Mouse (Mus musculus) Patski (cell line): ENCODE data around the gene Tmie. TPM values are rescaled to one million over a fixed set of nuclear protein-coding genes. Genes with fewer than 3 reads are reported as not detected.
"Not testable (repeated sequence)": the region's sequence is repeated elsewhere in the genome, so short reads cannot be mapped to it uniquely, and the experiment has no call there.

Experiments used
- ATAC-seq: fragments of 100-300 bp; one replicate; pipeline ENCODE4 v1.8.0; 2021
- CTCF ChIA-PET: fragments of 350-600 bp; sonication (Branson Sonifier 250); formaldehyde crosslinking; loops from one replicate; lab custom pipeline; 2022; ENCODE audit warnings: inconsistent platforms; lab: Charles Lee
- POLR2A ChIA-PET: fragments of 350-600 bp; sonication (Branson Sonifier 250); formaldehyde crosslinking; loops from one replicate; lab custom pipeline; 2022; ENCODE audit warnings: antibody characterized with exemption, inconsistent platforms; lab: Charles Lee
- DNase-seq: peaks from one replicate; pipeline ENCODE4 v3.0.0-alpha.2; 2011; ENCODE audit warnings: low read depth, low spot score
- H3K27me3 ChIP-seq: fragments of 371-371 bp; one replicate; pipeline ENCODE4 v1.5.1; 2021
- CTCF ChIP-seq: fragments of 100-300 bp; IDR thresholded peaks from one replicate; pipeline ENCODE4 v1.5.1; 2021
- in situ Hi-C: fragments of 300-500 bp; cut with MboI; formaldehyde crosslinking; loops from 3 replicates; pipeline ENCODE4 v1.11.1; 2018; ENCODE audit warnings: low pct_unique_long_range_greater_than_20kb, mixed read lengths
- polyA plus RNA-seq: library from polyadenylated mRNA; unstranded; gene quantifications from one replicate; pipeline ENCODE4 v1.2.3, GENCODE M21; 2021

Gene Tmie
- polyA plus RNA-seq, 1 experiment from 2014 or later, result 5.1 TPM

GRCm38 (mm10) chr9:110844206-110844605 lies 35.7 kb downstream of the Tmie start, which contains the start of gene Prss46:
Gene Prss46 (plus strand): TSS chr9:110844506.
- TF ChIP-seq CTCF, result no peak
- in situ Hi-C loops, result no loop called here
- no peaks in the 10 kb centered on the region for H3K27me3 ChIP-seq
- POLR2A ChIA-PET, result no interaction called here
- no peak for ATAC-seq
- DNase-seq, result no peak
- CTCF ChIA-PET, result no interaction called here

GRCm38 (mm10) chr9:110841438-110841837 lies 38.5 kb downstream of the Tmie start:
- ChIA-PET POLR2A (no interaction called here), CTCF (no interaction called here)
- no peaks in the 10 kb centered on the region for H3K27me3 ChIP-seq
- ATAC-seq (no peak), DNase-seq (no peak)
- TF ChIP-seq CTCF, result no peak
- in situ Hi-C loops, result no loop called here

GRCm38 (mm10) chr9:110840905-110841304 lies 39.0 kb downstream of the Tmie start:
- CTCF ChIA-PET, result no interaction called here
- no peak for ATAC-seq

GRCm38 (mm10) chr9:110836112-110836511 lies 43.8 kb downstream of the Tmie start:
- ChIA-PET POLR2A (interaction anchor here (0.7 kb wide), 1 partner anchor 222 kb away, joined by 3 read pairs; no protein-coding TSS in a partner anchor), CTCF (interaction anchor here (1.4 kb wide), 1 partner anchor 13 kb away, joined by 3 read pairs; no protein-coding TSS in a partner anchor)
- no peaks in the 10 kb centered on the region for H3K27me3 ChIP-seq
- in situ Hi-C loops, result no loop called here
- no peak for DNase-seq
- ATAC-seq, result no peak
- TF ChIP-seq CTCF, result no peak

More at GRCm38 (mm10) chr9:110840905-110841304, 39.0 kb downstream of the Tmie start:
- no peaks in the 10 kb centered on the region for H3K27me3 ChIP-seq
- no peak for DNase-seq
- in situ Hi-C loops, result no loop called here
- no peak for TF ChIP-seq CTCF
- POLR2A ChIA-PET, result no interaction called here

- no peak for ATAC-seq
- DNase-seq, result no peak
- H3K27me3 ChIP-seq, result no peaks in the 10 kb centered on the region
- CTCF ChIA-PET, result no interaction called here
- POLR2A ChIA-PET, result no interaction called here
- no peak for TF ChIP-seq CTCF
- in situ Hi-C loops, result no loop called here
Measured at GRCm38 (mm10) chr9:110834961-110835360, 45.0 kb downstream of the Tmie start.

- in situ Hi-C loops, result no loop called here
- ATAC-seq, result no peak
- ChIA-PET POLR2A (no interaction called here), CTCF (no interaction called here)
- no peaks in the 10 kb centered on the region for H3K27me3 ChIP-seq
- TF ChIP-seq CTCF, result no peak
- DNase-seq, result no peak
Measured at GRCm38 (mm10) chr9:110834411-110834810, 45.5 kb downstream of the Tmie start, which contains the start of gene Prss45. Gene Prss45 (plus strand): TSS chr9:110834588.

GRCm38 (mm10) chr9:110833021-110833420 lies 46.9 kb downstream of the Tmie start:
- ATAC-seq, result no peak
- DNase-seq, result no peak
- no peaks in the 10 kb centered on the region for H3K27me3 ChIP-seq
- no peak for TF ChIP-seq CTCF
- in situ Hi-C loops, result no loop called here
- ChIA-PET CTCF (no interaction called here), POLR2A (no interaction called here)

- ATAC-seq, result no peak
- no peaks in the 10 kb centered on the region for H3K27me3 ChIP-seq
- in situ Hi-C loops, result no loop called here
Measured at GRCm38 (mm10) chr9:110826390-110826789, 53.5 kb downstream of the Tmie start, which contains the start of gene Prss43. Gene Prss43 (plus strand): TSS chr9:110826690.

GRCm38 (mm10) chr9:110825832-110826231 lies 54.1 kb downstream of the Tmie start:
- TF ChIP-seq CTCF, result no peak
- POLR2A ChIA-PET, result no interaction called here
- CTCF ChIA-PET, result no interaction called here
- in situ Hi-C loops, result no loop called here
- no peaks in the 10 kb centered on the region for H3K27me3 ChIP-seq
- ATAC-seq (no peak), DNase-seq (no peak)

More at GRCm38 (mm10) chr9:110826390-110826789, 53.5 kb downstream of the Tmie start, which contains the start of gene Prss43:
- CTCF ChIA-PET, result no interaction called here
- DNase-seq, result no peak
- no peak for TF ChIP-seq CTCF
- POLR2A ChIA-PET, result no interaction called here

GRCm38 (mm10) chr9:110825426-110825825 lies 54.5 kb downstream of the Tmie start:
- TF ChIP-seq CTCF, result no peak
- POLR2A ChIA-PET, result no interaction called here
- H3K27me3 ChIP-seq, result no peaks in the 10 kb centered on the region
- in situ Hi-C loops, result no loop called here
- ATAC-seq (no peak), DNase-seq (no peak)
- CTCF ChIA-PET, result no interaction called here

- ChIA-PET CTCF (interaction anchor here (1.1 kb wide), 1 partner anchor 20 kb away, joined by 3 read pairs; no protein-coding TSS in a partner anchor), POLR2A (no interaction called here)
- no peak for DNase-seq
- in situ Hi-C loops, result no loop called here
- ATAC-seq, result no peak
- no peaks in the 10 kb centered on the region for H3K27me3 ChIP-seq
- no peak for TF ChIP-seq CTCF
Measured at GRCm38 (mm10) chr9:110821436-110821835, 58.5 kb downstream of the Tmie start.

- in situ Hi-C loops, H3K27me3 ChIP-seq, CTCF ChIA-PET, ATAC-seq, DNase-seq: not testable (repeated sequence)
- POLR2A ChIA-PET, result interaction anchor here (0.6 kb wide), 1 partner anchor 469 kb away, joined by 3 read pairs; no protein-coding TSS in a partner anchor
Measured at GRCm38 (mm10) chr9:110820546-110820945, 59.4 kb downstream of the Tmie start.

Other genes starting within 250 kb of the Tmie start
- 20.0 TPM for gene Nbeal2, start 226.0 kb downstream of the Tmie start, polyA plus RNA-seq
- 88.1 TPM for gene Ccdc12, start 223.6 kb downstream of the Tmie start, polyA plus RNA-seq
- gene Myl3, start 138.3 kb downstream of the Tmie start, polyA plus RNA-seq, result 0.19 TPM
- gene Pth1r, start 133.0 kb downstream of the Tmie start, polyA plus RNA-seq, result 9.9 TPM
- gene Prss42, start 81.9 kb downstream of the Tmie start, polyA plus RNA-seq, result not detected
- not detected for gene Prss44, start 66.1 kb downstream of the Tmie start, polyA plus RNA-seq
- not detected for gene Prss43, start 53.4 kb downstream of the Tmie start, polyA plus RNA-seq
- not detected for gene Prss45, start 45.5 kb downstream of the Tmie start, polyA plus RNA-seq
- gene Prss46, start 35.6 kb downstream of the Tmie start, polyA plus RNA-seq, result 2.4 TPM
- gene Prss50, start 22.1 kb downstream of the Tmie start, polyA plus RNA-seq, result 0.13 TPM
- 69.4 TPM for gene Als2cl, start 243 bp downstream of the Tmie start, polyA plus RNA-seq
- not detected for gene Fam240a, start 36.7 kb upstream of the Tmie start, polyA plus RNA-seq
- gene Tdgf1, start 66.0 kb upstream of the Tmie start, polyA plus RNA-seq, result not detected
- not detected for gene Lrrc2, start 71.4 kb upstream of the Tmie start, polyA plus RNA-seq
- gene Rtp3, start 110.5 kb upstream of the Tmie start, polyA plus RNA-seq, result 0.04 TPM
- 0.63 TPM for gene Ltf, start 139.2 kb upstream of the Tmie start, polyA plus RNA-seq
- 0.45 TPM for gene Ccrl2, start 177.4 kb upstream of the Tmie start, polyA plus RNA-seq
- gene Lrrfip2, start 237.5 kb upstream of the Tmie start, polyA plus RNA-seq, result 85.9 TPM